Mouse (Mus musculus) CH12.LX (cell line): ENCODE measurements around the gene Klc1. TPM values are rescaled to one million over a fixed set of nuclear protein-coding genes. Genes with fewer than 3 reads are reported as not detected.

Experiments used
- DNase-seq: peaks from one replicate; pipeline ENCODE4 v3.0.0-alpha.2; 2013; ENCODE audit errors: extremely low read depth
- H3K27ac ChIP-seq: 2 replicates; pipeline ENCODE4 v1.5.1; 2012; ENCODE audit warnings: low read depth, mild to moderate bottlenecking, control low read depth, moderate library complexity; ENCODE audit not compliant: insufficient read depth
- H3K27me3 ChIP-seq: replicated peaks from 2 replicates; pipeline ENCODE3; 2012; ENCODE audit warnings: inconsistent platforms
- H3K36me3 ChIP-seq, 2 experiments: replicated peaks in 1 of 2; 2 replicates each; pipeline versions ENCODE3 to v1.6.1; 2012; ENCODE audit warnings: inconsistent platforms in 1 of 2, low read length in 1 of 2, mild to moderate bottlenecking in 1 of 2, mixed read lengths in 1 of 2, moderate library complexity in 1 of 2; ENCODE audit not compliant: control insufficient read depth in 1 of 2, insufficient read depth in 1 of 2
- H3K4me1 ChIP-seq, 2 experiments: 2 replicates each; pipeline ENCODE4 v1.6.1; 2012; ENCODE audit warnings: inconsistent platforms in 1 of 2, moderate library complexity in 1 of 2; ENCODE audit not compliant: insufficient read depth in 2 of 2, control insufficient read depth in 1 of 2
- H3K4me2 ChIP-seq: 2 replicates; pipeline ENCODE4 v1.6.1; 2012; ENCODE audit warnings: low read depth, mild to moderate bottlenecking, control low read depth; ENCODE audit not compliant: poor library complexity, insufficient read depth, severe bottlenecking
- H3K4me3 ChIP-seq, 3 experiments: fragments of 150-350 bp in 1 of 3; sonication (generic) in 1 of 3; replicated peaks in 1 of 3; 2 replicates each; pipeline versions ENCODE3 to v1.5.1; 2011 to 2012; ENCODE audit warnings: low read depth in 2 of 3, low read length in 2 of 3, mild to moderate bottlenecking in 2 of 3, moderate library complexity in 2 of 3, control low read depth in 1 of 3, improper control_type of control experiment in 1 of 3, inconsistent platforms in 1 of 3, mixed read lengths in 1 of 3; ENCODE audit not compliant: poor library complexity in 1 of 3
- H3K79me2 ChIP-seq: replicated peaks from 2 replicates; pipeline ENCODE4 v1.6.1; 2012; ENCODE audit warnings: mild to moderate bottlenecking, moderate library complexity; ENCODE audit not compliant: control insufficient read depth, poor library complexity, insufficient read depth, severe bottlenecking; ENCODE audit errors: extremely low read depth
- H3K9ac ChIP-seq: 2 replicates; pipeline ENCODE4 v1.6.1; 2012; ENCODE audit warnings: low read depth, mild to moderate bottlenecking, control low read depth, moderate library complexity; ENCODE audit not compliant: insufficient read depth
- H3K9me3 ChIP-seq: replicated peaks from 2 replicates; pipeline ENCODE3; 2012; ENCODE audit warnings: low read length, inconsistent platforms, mixed read lengths
- BHLHE40 ChIP-seq: IDR thresholded peaks from 2 replicates; pipeline ENCODE4 v1.6.1; 2011; ENCODE audit warnings: mild to moderate bottlenecking, low read depth, low read length, improper control_type of control experiment
- CHD2 ChIP-seq: IDR thresholded peaks from 2 replicates; pipeline ENCODE4 v1.6.1; 2011; ENCODE audit warnings: low read length, improper control_type of control experiment
- E2F4 ChIP-seq: IDR thresholded peaks from 2 replicates; pipeline ENCODE4 v1.6.1; 2011; ENCODE audit warnings: low read depth, low read length, improper control_type of control experiment; ENCODE audit not compliant: insufficient replicate concordance
- EP300 ChIP-seq: IDR thresholded peaks from 2 replicates; pipeline ENCODE4 v1.6.1; 2011; ENCODE audit warnings: low read length, improper control_type of control experiment
- ETS1 ChIP-seq: conservative IDR thresholded peaks from 2 replicates; pipeline ENCODE4 v1.6.1; 2012; ENCODE audit warnings: low read depth, mild to moderate bottlenecking, inconsistent platforms, low read length, improper control_type of control experiment, moderate library complexity
- IRF4 ChIP-seq: IDR thresholded peaks from 2 replicates; pipeline ENCODE4 v1.6.1; 2014; ENCODE audit warnings: low read depth, mild to moderate bottlenecking, inconsistent platforms, low read length, improper control_type of control experiment
- JUND ChIP-seq: conservative IDR thresholded peaks from 2 replicates; pipeline ENCODE4 v1.6.1; 2011; ENCODE audit warnings: low read depth, low read length, improper control_type of control experiment
- KAT2A ChIP-seq: IDR thresholded peaks from 2 replicates; pipeline ENCODE4 v1.6.1; 2012; ENCODE audit warnings: low read length, improper control_type of control experiment, inconsistent platforms; ENCODE audit not compliant: insufficient replicate concordance
- MAZ ChIP-seq: IDR thresholded peaks from 2 replicates; pipeline ENCODE4 v1.6.1; 2012; ENCODE audit warnings: low read depth, mild to moderate bottlenecking, inconsistent platforms, low read length, improper control_type of control experiment, moderate library complexity
- NELFE ChIP-seq: IDR thresholded peaks from 2 replicates; pipeline ENCODE4 v1.6.1; 2011; ENCODE audit warnings: low read depth, low read length, improper control_type of control experiment
- NRF1 ChIP-seq: IDR thresholded peaks from 2 replicates; pipeline ENCODE4 v1.6.1; 2014; ENCODE audit warnings: low read depth, mild to moderate bottlenecking, inconsistent platforms, low read length, improper control_type of control experiment, moderate library complexity
- PAX5 ChIP-seq: IDR thresholded peaks from 2 replicates; pipeline ENCODE4 v1.6.1; 2012; ENCODE audit warnings: low read length, inconsistent platforms, mixed read lengths
- POLR2A ChIP-seq: IDR thresholded peaks from 2 replicates; pipeline ENCODE4 v1.6.1; 2011; ENCODE audit warnings: low read depth, mild to moderate bottlenecking, improper control_type of control experiment, low read length
- RAD21 ChIP-seq: IDR thresholded peaks from 2 replicates; pipeline ENCODE4 v1.6.1; 2011; ENCODE audit warnings: low read depth, mild to moderate bottlenecking, low read length, improper control_type of control experiment, moderate library complexity
- TCF12 ChIP-seq: IDR thresholded peaks from 2 replicates; pipeline ENCODE4 v1.6.1; 2014; ENCODE audit warnings: low read depth, mild to moderate bottlenecking, inconsistent platforms, low read length, improper control_type of control experiment
- UBTF ChIP-seq: IDR thresholded peaks from 2 replicates; pipeline ENCODE4 v1.6.1; 2012; ENCODE audit warnings: low read depth, mild to moderate bottlenecking, inconsistent platforms, low read length, improper control_type of control experiment, moderate library complexity
- USF1 ChIP-seq: IDR thresholded peaks from 2 replicates; pipeline ENCODE4 v1.6.1; 2014; ENCODE audit warnings: low read depth, mild to moderate bottlenecking, inconsistent platforms, low read length, improper control_type of control experiment
- ZC3H11A ChIP-seq: IDR thresholded peaks from 2 replicates; pipeline ENCODE4 v1.6.1; 2012; ENCODE audit warnings: low read depth, mild to moderate bottlenecking, inconsistent platforms, low read length, improper control_type of control experiment
- ZKSCAN1 ChIP-seq: IDR thresholded peaks from 2 replicates; pipeline ENCODE4 v1.6.1; 2012; ENCODE audit warnings: low read depth, inconsistent platforms, low read length, improper control_type of control experiment, borderline replicate concordance
- ZMIZ1 ChIP-seq: IDR thresholded peaks from 2 replicates; pipeline ENCODE4 v1.6.1; 2012; ENCODE audit warnings: low read depth, mild to moderate bottlenecking, inconsistent platforms, low read length, improper control_type of control experiment
- dilution Hi-C: fragments of 300-500 bp; cut with MboI; formaldehyde crosslinking; loops from 2 replicates; pipeline ENCODE4 v1.14.3; 2020; ENCODE audit warnings: low sequenced_read_pairs; ENCODE audit not compliant: extremely low pct_unique_long_range_greater_than_20kb, extremely low pct_ligation_motif_present
- in situ Hi-C: fragments of 300-500 bp; cut with MboI; formaldehyde crosslinking; loops from 3 replicates; pipeline ENCODE4 v1.14.3; 2019; ENCODE audit warnings: low sequenced_read_pairs, low pct_ligation_motif_present, low pct_unique_long_range_greater_than_20kb, mixed read lengths
- polyA plus RNA-seq: library from polyadenylated mRNA; unstranded; fragments of >175 nt; gene quantifications from 2 replicates; pipeline ENCODE4 v1.2.1, GENCODE M21; 2012; ENCODE audit warnings: low read depth; ENCODE audit not compliant: insufficient read length
- total RNA-seq, 2 experiments: library from RNA; depleted of rRNA; stranded (reverse); fragments of 300-350 nt in 1 of 2; fragments of >200 nt in 1 of 2; gene quantifications; 2 replicates each; pipeline ENCODE4 v1.2.3; 2012 to 2014

Klc1 gene
- total and polyA plus RNA-seq, 3 experiments: 45.6 to 77.0 (median 55.1) TPM

DNA sequence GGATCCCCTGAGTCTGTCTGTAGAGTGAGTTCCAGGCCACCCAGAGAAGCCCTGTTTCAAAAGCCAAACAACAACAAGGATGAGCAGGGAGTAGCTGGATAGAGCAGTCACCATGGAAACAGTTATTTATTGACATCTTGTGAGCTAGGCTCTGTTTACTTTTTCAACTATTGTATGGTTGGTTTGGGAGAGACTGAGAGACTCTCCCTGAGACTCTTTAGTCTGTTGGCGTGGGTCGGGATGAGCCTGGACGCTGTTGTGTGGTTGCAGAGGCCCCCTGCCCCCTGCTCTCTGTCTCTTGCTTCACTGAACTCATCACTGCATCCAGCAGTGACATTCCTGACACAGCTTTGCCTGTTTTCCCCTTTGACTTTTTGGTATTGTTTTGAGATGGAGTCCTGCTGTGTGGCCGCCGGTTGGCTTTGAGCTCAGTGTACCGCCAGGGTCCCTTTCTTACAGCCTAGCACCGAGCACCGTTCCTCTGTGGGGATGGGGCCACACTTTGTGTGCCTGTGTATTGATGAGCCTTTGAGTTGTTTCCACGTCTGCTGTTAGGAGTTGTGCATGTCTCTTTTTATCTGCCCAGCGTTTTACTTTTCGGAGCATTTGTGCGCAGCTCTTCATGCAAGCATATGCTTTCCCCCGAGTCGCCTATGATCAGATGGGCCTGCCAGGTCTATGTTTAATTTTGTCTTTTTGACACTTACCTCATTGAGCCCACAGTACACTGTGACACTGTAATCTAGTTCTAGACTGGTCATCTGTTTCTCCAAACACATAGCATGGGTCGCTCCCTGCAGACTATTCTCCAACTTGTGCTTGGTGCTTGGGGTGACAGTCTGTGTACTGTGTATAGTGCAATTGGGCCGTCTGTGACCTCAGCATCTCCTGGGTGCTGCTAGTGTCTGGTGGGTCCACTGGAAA is 7.9 kb downstream of the Klc1 start:
- Histone ChIP-seq H3K4me1 (peaks cover 22 to 78% of the 10 kb centered on the region in 2 experiments), H3K9me3 (peaks cover 3% of the 10 kb centered on the region), H3K4me2 (no peak overlapping the region), H3K79me2 (peaks cover 30% of the 10 kb centered on the region), H3K4me3 (no peak overlapping the region)
- dilution Hi-C loops (no loop called here), in situ Hi-C loops (no loop called here)
- TF ChIP-seq PAX5 (no peak), USF1 (no peak), MAZ (no peak), UBTF (no peak), JUND (no peak), TCF12 (no peak), KAT2A (no peak), NRF1 (no peak), E2F4 (no peak), ETS1 (no peak), CHD2 (no peak), POLR2A (no peak), ZC3H11A (no peak), BHLHE40 (no peak), ZKSCAN1 (no peak), NELFE (no peak), ZMIZ1 (no peak), RAD21 (no peak), IRF4 (no peak), EP300 (no peak)
- TF ChIP-seq, all 38 proteins: peak for 0
- H3K27ac ChIP-seq: no peak overlapping the region
- peaks cover 11 to 61% of the 10 kb centered on the region in 2 experiments for H3K36me3 ChIP-seq
- no peaks in the 10 kb centered on the region for H3K27me3 ChIP-seq
- no peak for DNase-seq
- H3K9ac ChIP-seq: no peak overlapping the region
